8 mouse cellular contexts compared by ENCODE assay signal in genomic region chr1:136550851-136551540, GRCm38 (mm10).
DNase-seq lines count a peak whose midpoint lies in the region; ATAC-seq lines count a peak whose summit lies in the region.

No protein-coding gene starts in this region.

- DNase-seq in heart, adult 9 months (ENCODE audit: low spot score in 2 of 2), result peak; percentile 12 to 54
- DNase-seq in cerebellum, postnatal 10 days, result peak; percentile 91 to 93
- peak; percentile 76 to 87 for DNase-seq in frontal cortex, postnatal 14 days (ENCODE audit: low spot score in 2 of 2)
- DNase-seq in limb, embryonic 10.5 days (ENCODE audit: low spot score), result peak; percentile 89
- peak; percentile 33 to 65 for DNase-seq in natural killer cell, adult 2 months (ENCODE audit: low spot score in 2 of 2)
- DNase-seq in splenic B cell, adult 2 months (ENCODE audit: low read depth, low spot score), result peak; percentile 78

- no peak for ATAC-seq in heart, embryonic 12.5 days (ENCODE audit: insufficient number of reproducible peaks, low FRiP score)
- peak; percentile 21; the same call in 1 of the 2 replicates for ATAC-seq in intestine, embryonic 16.5 days

- no peak overlapping the region for H3K4me3 ChIP-seq in heart, embryonic 12.5 days
- no peak overlapping the region for H3K4me3 ChIP-seq in intestine, embryonic 16.5 days (ENCODE audit: low read length)
- H3K4me3 ChIP-seq in limb, embryonic 10.5 days, result no peak overlapping the region

- H3K27me3 ChIP-seq in heart, embryonic 12.5 days (replicated peaks), result no peaks in the 10 kb centered on the region
- no peaks in the 10 kb centered on the region for H3K27me3 ChIP-seq in intestine, embryonic 16.5 days (replicated peaks; ENCODE audit: control insufficient read depth, insufficient read depth, low read length)
- no peaks in the 10 kb centered on the region for H3K27me3 ChIP-seq in limb, embryonic 10.5 days (ENCODE audit: low read depth, poor library complexity, severe bottlenecking)
- no peaks in the 10 kb centered on the region for H3K27me3 ChIP-seq in splenic B cell, adult 2 months (ENCODE audit: control insufficient read depth, insufficient read depth, low read length, poor library complexity, severe bottlenecking)

- no peaks in the 10 kb centered on the region for H3K36me3 ChIP-seq in heart, embryonic 12.5 days
- no peaks in the 10 kb centered on the region for H3K36me3 ChIP-seq in intestine, embryonic 16.5 days (ENCODE audit: control insufficient read depth, insufficient read depth, low read length)
- no peaks in the 10 kb centered on the region for H3K36me3 ChIP-seq in limb, embryonic 10.5 days
- no peaks in the 10 kb centered on the region for H3K36me3 ChIP-seq in splenic B cell, adult 2 months (ENCODE audit: control insufficient read depth, insufficient read depth, low read length, poor library complexity, severe bottlenecking)

- peaks cover 3% of the 10 kb centered on the region; the same call in 1 of the 2 replicates for H3K4me1 ChIP-seq in heart, embryonic 12.5 days (replicated peaks)
- no peaks in the 10 kb centered on the region for H3K4me1 ChIP-seq in intestine, embryonic 16.5 days (ENCODE audit: control insufficient read depth, insufficient read depth, low read length)
- peaks cover 22% of the 10 kb centered on the region for H3K4me1 ChIP-seq in limb, embryonic 10.5 days

- WGBS in heart, embryonic 12.5 days, result 27% methylated on average over 16 of the region's 16 CpGs
- 26% methylated on average over 16 of the region's 16 CpGs for WGBS in intestine, embryonic 16.5 days
- WGBS in limb, embryonic 10.5 days, result 34% methylated on average over 16 of the region's 16 CpGs

- no peaks in the 10 kb centered on the region for H3K9me3 ChIP-seq in heart, embryonic 12.5 days (replicated peaks)
- no peaks in the 10 kb centered on the region for H3K9me3 ChIP-seq in intestine, embryonic 16.5 days (ENCODE audit: control insufficient read depth, low read length)
- H3K9me3 ChIP-seq in limb, embryonic 10.5 days (replicated peaks), result no peaks in the 10 kb centered on the region

- H3K4me2 ChIP-seq in heart, embryonic 12.5 days, result no peak overlapping the region
- no peak overlapping the region for H3K4me2 ChIP-seq in intestine, embryonic 16.5 days (ENCODE audit: low read depth, low read length)

- no peak overlapping the region for H3K9ac ChIP-seq in heart, embryonic 12.5 days
- H3K9ac ChIP-seq in intestine, embryonic 16.5 days (ENCODE audit: low read depth, low read length), result no peak overlapping the region

- H3K27ac ChIP-seq in heart, embryonic 12.5 days (ENCODE audit: poor library complexity, severe bottlenecking), result no peak overlapping the region
- no peak overlapping the region for H3K27ac ChIP-seq in intestine, embryonic 16.5 days (ENCODE audit: low read length)
- H3K27ac ChIP-seq in limb, embryonic 10.5 days, result peak overlapping the region; percentile 14; the same call in 1 of the 2 replicates

Comparison
In these comparisons a context has a peak if more than half of its experiments do, and no peak if none do; other contexts are left out.
1. DNase-seq: peak in every context shown above with its lines; median percentile 92 in cerebellum, postnatal 10 days; 89 in limb, embryonic 10.5 days; 82 in frontal cortex, postnatal 14 days; 78 in splenic B cell, adult 2 months; 49 in natural killer cell, adult 2 months; 33 in heart, adult 9 months.